Mouse (Mus musculus) ZHBTc4 (cell line): ENCODE results near the gene Hspa4.

Experiments used
- DNase-seq: peaks from one replicate; pipeline ENCODE4 v3.0.0-alpha.2; 2011; ENCODE audit warnings: low read depth, low spot score

Hspa4 gene

DNA sequence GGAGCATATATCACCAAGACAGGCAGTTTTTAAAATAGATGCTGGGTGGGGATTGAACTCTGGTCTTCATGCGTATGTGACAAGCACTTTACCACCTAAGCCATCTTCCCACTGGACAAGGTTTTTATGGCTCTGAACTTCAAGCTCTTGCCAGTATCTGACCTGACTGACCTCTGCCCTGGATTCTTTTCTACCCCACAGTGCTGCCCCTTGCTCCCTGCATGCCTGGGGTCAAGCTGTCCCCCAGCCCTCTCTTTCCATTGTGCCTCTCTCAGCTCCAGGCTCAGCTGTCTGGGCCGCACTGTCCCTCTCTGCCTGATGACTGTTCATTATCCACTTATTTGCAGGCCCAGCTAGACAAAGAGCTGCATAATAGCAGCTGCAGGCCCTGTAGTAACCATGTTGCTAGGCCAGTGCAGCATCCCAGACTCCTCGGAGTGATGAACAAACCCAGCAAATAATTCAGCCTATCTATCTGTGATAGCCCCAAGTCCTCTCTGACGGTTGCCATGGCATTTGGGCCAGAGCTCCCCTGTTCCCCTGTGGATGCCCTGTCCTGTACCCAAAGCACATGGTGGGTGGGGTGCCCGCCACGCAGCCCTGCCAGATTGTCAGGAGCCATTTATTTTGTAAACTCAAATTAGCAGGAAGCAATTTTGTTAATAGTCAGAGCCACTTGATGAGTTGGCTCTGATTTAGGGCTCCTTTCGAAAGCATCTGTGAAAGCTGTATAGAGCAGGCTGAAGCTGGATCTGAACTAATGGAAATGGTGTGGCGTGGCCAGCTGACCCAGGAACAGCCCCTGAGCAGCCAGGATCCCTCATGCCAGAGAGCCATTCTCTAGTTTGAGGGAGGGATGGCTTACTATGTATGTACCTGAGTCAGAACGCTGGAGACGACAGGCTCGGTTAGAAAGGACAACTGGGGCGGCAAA is 47.8 kb downstream of the Hspa4 start:
- no peak for DNase-seq

DNA sequence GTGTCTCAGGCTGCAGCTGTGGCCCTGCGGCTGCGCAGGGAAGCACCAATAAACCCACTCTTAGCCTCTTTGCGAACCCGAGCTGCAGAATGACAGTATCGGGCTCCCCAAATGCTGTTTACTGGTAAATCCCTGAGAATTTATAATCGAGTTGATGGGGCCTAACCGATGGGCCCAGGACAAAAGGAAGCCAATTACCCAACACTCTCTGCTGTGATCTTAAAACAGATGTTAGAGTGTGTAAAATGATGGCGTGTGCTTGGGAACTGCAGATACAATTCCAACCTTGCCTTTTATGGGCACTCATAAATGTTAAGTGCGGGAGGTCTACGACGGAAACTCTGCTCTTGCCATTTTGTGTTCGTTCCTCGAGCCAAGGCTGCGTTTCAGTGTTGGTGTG is 49.5 kb downstream of the Hspa4 start:
- DNase-seq = no peak

DNA sequence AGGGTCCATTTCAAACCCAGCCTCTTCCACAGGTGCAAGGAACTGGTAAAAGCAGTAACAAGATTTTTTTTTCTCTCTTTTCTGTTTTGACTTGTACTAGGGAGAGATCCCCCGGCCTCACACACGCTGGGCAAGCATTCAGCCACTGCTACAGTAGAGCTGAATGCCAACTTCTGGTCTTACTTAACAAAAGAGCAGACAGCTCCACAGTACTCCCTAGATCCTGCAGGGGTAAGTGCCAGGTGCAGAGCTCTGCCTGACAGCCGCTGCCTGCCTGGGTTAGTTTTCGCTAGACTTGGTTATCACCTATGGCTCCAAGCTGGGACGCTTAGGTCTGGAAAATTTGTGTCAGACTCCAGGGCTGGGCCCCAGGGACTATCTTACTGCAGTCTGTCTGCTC is 50.6 kb downstream of the Hspa4 start:
- DNase-seq = peak; percentile 35

DNA sequence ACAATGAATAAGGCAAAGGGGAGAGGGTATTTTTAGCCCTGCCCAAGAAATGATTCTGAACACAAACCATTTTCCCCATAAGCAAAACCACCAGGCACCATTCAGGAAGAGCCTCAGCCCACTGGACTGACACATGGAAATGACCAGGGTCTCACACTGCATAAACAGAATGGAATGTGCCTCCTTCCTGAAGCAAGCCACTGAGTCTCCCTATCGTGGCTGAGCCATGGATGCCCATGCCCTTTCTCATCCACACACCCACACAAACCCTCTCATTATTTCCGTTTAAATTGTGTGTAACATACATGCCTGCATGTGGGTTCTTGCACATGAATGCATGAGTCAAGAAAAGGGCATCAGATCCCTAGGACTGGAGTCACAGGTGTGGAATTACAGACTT is 54.7 kb downstream of the Hspa4 start:
- DNase-seq = no peak

DNA sequence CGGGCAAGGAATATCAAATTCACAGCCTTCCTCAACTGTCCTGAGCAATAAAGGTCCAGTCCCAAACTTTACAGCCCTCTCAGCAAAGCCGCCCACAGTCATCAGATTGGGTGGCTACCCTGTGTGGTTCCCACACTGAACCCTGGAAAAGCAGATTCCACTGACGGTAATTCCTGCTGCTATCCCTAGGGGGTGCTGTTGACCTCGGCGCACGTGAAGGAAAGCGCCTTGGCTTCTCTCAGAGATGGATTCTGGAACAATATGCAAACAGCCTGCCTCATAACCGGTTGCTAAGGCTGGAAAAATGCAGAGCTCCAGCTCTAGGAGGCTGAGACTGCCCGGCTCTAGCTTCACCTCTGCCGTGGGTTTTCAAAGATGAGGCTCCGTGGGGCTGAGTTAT is 57.1 kb downstream of the Hspa4 start:
- DNase-seq = peak; percentile 79

DNA sequence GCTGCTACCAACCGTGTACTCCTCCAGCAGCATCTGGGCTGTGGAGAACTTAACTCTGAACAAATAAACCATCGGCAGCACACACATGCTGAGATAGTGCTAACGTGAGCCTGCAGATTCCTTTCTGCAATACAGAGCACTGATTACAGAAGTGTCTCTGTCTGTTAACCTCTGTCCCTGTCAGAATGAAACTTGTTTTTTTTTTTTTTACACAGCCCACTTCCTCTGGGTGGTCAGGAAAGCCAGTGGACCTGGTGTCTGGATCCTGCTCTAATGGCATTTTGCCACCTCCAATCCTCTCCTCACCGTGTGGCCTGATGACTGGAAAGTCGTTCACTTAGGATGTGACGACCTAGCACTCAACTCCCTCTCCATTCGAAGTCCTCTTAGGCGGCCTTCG is 66.7 kb downstream of the Hspa4 start:
- DNase-seq = no peak

DNA sequence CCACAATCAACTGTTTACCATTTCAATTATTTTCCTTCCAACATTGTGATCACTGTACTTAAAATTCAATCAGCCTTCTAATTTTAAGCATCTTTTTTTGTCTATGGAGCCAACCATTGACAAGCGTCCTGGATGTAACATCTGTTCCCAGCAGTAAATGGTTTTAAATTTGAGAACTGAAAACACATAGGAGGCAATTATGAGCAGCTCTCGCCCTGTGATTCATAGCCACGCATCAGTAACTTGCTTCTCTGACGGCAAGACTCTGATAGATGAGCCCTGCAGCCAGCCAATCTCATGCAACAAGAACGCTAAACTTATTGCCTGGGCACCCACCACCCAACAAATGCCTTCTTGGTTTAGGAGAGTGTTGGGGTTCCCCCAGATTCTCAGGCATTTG is 68.4 kb downstream of the Hspa4 start:
- DNase-seq = no peak

DNA sequence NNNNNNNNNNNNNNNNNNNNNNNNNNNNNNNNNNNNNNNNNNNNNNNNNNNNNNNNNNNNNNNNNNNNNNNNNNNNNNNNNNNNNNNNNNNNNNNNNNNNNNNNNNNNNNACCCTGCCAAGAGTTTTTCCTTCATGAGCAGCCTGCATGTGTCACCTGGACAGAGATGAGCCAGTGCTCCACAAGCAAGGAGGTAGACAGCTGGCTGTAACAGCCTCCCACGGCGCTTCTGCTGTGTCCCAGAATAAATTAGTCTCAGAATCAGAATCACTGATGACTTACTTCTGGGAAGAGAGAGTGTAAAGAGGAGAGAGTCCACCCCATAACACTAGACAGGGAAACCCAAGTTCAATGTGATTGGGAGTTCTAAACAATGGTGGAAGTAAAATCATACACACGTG is 71.2 kb downstream of the Hspa4 start:
- no peak for DNase-seq

DNA sequence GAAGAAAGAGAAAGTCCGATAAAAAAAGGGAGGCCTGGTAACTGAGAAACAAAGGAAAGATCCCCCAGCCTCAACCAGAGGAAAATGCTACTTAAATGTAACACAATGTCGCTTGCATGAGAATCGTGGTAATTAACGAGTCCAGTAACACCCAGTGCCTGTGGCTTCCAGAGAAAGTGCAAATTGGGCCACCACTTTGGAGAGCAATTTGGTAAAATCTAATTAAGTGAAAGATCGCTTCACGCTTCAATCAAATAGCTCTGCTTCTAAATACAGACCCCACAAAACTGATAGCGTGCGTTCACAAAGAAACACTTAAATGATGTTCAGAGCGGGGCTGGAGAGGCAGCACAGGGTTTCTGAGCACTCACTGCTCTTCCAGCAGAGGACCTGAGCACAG is 89.4 kb downstream of the Hspa4 start:
- no peak for DNase-seq
